Mouse (Mus musculus) lung, postnatal 36 days (tissue): ENCODE measurements around the gene Zdhhc19.
"Not testable (repeated sequence)": the region's sequence is repeated elsewhere in the genome, so short reads cannot be mapped to it uniquely, and the experiment has no call there.

ENCODE experiments used
- DNase-seq: peaks from one replicate; pipeline ENCODE4 v3.0.0; 2022; ENCODE audit warnings: mixed read lengths

The Zdhhc19 gene

GRCm38 (mm10) chr16:32487234-32488111 lies 8.6 kb upstream of the Zdhhc19 start, which contains the start of gene Slc51a:
Gene Slc51a, minus strand, starts transcription at chr16:32487879.
- no peak for DNase-seq

GRCm38 (mm10) chr16:32488939-32489338 lies 7.1 kb upstream of the Zdhhc19 start:
- no peak for DNase-seq

GRCm38 (mm10) chr16:32494371-32494770 lies 1.7 kb upstream of the Zdhhc19 start:
- DNase-seq = not testable (repeated sequence)

DNA sequence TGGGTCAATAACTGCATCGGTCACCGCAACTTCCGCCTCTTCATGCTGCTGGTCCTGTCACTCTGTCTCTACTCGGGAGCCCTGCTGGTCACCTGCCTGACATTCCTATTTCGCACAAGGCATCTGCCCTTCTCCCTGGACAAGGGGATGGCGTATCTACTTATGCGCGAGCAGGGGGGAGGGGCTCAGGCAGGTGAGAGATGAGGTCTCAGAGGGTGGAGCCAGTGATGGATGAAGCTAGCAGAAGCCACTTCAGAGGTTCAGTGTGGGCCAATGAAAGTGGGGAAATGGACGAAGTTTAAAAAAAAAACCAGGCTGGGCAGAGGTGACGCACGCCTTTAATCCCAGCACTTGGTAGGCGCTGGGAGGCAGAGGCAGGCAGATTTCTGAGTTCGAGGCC lies 2.9 kb downstream of the Zdhhc19 start:
- no peak for DNase-seq

GRCm38 (mm10) chr16:32499430-32500037 lies 3.5 kb downstream of the Zdhhc19 start:
- peak; percentile 89 for DNase-seq

GRCm38 (mm10) chr16:32501459-32501858 lies 5.4 kb downstream of the Zdhhc19 start:
- no peak for DNase-seq

- no peak for DNase-seq
Observed at GRCm38 (mm10) chr16:32502621-32503335, 6.7 kb downstream of the Zdhhc19 start.

DNA sequence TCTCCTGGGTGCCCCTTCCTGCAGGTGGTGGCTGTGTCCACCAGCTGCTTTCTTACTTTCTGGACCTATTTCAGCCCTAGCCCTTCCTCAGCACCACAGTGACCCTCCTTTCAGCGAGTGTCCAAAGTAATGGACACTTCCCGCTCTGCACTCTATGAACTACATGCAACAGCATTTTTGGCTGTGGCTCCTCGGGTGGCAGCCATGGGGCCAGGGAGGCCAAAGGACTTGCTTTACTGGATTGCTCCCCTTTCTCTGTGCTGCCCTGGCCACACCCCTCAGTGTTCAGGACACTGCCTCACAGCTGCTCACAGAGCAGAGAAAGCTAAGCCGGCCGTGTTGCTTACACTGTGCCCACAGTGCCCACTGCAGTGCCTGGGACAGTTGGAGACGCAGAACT lies 7.6 kb downstream of the Zdhhc19 start:
- DNase-seq = no peak

DNA sequence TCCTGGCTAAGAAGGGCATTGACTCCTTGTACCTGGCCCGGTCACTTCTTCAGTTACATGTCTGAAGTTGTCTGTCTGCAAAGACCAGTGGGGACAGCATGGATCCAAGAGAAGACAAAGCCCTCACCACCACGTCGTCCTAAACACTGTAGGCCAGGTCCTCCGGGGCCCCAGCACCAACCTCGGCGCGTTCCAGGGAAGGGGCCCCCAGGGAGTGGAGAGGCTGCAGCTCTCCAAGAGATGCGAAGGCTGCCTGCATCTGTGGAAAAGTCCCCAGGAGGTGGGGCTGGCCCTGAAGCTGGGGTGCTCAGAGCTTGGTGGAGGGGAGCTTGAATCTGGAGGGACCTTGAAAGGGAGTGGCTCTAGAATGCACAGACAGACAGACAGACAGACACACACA lies 10.2 kb downstream of the Zdhhc19 start:
- DNase-seq = no peak

DNA sequence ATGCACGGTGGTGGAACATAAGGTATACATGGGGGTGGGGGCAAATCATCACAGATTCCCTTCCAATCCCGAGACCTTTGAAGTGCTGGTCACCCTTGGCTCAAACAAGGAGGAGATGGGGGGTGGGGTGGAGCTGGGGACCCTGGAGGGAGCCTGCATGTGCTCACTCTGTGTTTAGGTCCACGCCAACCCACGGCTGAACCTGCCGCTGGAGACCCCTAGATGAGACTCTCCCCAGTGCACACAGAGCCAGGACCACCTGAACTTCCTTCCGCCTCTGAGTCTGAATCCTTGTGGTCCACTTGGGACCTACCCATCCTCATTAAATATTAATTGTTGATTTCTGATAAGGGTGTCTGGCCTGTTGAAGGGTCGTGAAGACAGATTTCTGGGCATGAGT lies 10.8 kb downstream of the Zdhhc19 start:
- DNase-seq = no peak

- DNase-seq = peak; percentile 65
Observed at GRCm38 (mm10) chr16:32507407-32507806, 11.3 kb downstream of the Zdhhc19 start.

DNA sequence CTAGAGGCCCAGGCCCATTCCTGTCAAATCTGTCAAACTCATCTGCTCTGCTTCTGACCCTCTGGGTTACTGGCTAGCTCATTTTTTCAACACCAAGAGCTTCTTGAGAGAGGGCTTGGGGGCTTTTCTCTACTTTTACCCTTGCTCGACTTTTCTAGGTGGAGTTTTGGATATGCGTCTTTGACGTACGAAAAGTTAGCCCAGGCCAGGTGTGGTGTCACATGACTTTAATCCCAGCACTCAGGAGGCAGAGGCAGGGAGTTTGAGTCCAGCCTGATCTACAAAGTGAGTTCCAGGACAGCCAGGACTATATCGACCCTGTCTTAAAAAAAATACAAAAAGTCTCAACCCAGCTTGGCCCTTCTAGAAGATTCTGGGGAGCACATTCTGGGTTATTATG lies 12.0 kb downstream of the Zdhhc19 start:
- DNase-seq = no peak

- DNase-seq = no peak
Observed at GRCm38 (mm10) chr16:32508506-32509065, 12.5 kb downstream of the Zdhhc19 start.

DNA sequence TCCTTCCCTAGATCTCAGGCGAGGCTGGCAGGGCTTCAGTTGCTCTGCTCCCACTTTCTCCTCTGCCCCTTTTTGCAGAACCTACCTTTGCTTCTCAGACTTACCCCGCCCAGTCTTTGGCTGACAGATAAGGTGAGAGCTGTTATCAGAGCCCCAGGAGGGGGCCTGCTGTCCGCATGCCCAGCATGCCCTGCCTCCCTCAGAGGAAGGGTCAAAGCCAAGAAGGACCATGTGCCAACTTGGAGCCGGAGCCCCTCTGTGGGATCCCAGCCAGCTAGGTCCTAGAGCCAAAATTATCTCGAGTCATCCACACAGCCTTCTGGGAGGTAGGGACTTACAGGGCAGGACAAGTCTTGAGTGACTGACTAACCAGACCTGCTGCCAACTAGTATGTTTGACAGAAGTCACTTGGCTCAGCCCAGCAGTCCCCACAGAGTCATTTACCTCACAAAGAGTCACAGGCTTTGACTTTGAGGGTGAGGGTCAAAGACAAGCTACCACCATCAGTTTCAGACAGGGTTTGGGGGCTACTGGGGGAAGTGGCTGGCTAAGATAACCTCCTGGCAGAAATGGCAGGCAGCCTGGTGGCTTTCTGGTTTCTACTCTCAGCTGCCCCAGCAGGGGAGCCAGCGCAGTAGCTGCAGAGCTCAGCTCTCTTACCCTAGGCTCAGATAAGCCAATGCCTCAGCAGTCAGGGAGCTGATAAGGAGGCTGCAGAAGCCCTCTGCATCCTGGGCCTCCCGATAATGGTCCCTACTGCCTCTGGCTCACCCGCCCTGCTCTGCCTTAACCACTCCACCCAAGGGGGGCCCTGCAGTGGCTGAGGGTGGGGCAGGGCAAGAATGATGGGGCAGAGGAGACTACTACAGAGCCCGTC lies 13.2 kb downstream of the Zdhhc19 start:
- no peak for DNase-seq

- no peak for DNase-seq
Observed at GRCm38 (mm10) chr16:32510399-32511337, 14.6 kb downstream of the Zdhhc19 start.

DNA sequence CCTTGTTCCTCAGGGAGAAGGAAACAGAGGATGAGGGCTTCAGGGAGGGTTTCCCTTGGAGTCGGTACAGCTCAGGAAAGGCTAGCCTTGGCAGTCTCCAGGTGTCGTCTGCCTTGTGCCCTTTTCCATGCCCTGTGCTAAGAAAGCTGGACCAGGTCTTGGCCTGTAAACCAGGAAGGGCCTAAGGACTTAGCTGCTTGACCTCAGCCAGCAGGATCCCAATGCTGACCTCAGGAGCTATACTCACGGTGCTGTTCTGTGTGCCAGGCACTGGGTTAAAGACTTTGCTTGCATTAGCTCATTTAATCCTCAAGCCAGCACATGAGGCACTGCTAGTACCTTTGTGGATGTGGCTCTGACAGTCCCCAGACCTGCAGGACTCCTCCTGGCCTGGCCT lies 15.3 kb downstream of the Zdhhc19 start:
- DNase-seq = no peak

- no peak for DNase-seq
Observed at GRCm38 (mm10) chr16:32511827-32512490, 15.9 kb downstream of the Zdhhc19 start.

- DNase-seq = no peak
Observed at GRCm38 (mm10) chr16:32512921-32513320, 16.9 kb downstream of the Zdhhc19 start.

GRCm38 (mm10) chr16:32513401-32513800 lies 17.3 kb downstream of the Zdhhc19 start:
- no peak for DNase-seq

- no peak for DNase-seq
Observed at GRCm38 (mm10) chr16:32513948-32514347, 17.9 kb downstream of the Zdhhc19 start.
